Mouse (Mus musculus) heart, adult 11 months (tissue): ENCODE results near the gene S100a16.

ENCODE experiments used
- DNase-seq: peaks from one replicate; pipeline ENCODE4 v3.0.0; 2022

Gene S100a16

DNA sequence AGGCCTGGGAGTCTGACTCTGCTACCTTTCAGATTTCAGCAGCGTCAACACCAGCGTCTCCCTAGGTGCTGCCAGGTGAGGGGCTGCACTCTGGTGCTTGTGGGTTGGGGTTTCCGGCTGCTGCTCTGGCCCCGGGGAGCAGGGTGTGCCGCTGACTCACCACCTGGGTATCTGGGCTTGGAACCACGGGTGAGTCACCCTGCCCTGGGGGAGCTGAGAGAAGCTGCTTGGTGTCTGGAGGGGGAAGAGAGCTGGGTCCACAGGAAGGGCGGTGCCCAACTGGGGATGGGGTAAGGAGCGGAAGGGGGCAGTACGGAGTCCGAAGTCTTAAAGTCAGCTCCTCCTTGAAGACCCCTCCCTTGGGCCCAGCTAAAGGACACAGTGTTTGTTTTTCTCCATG lies 49.9 kb downstream of the S100a16 start:
- peak; percentile 99 for DNase-seq

DNA sequence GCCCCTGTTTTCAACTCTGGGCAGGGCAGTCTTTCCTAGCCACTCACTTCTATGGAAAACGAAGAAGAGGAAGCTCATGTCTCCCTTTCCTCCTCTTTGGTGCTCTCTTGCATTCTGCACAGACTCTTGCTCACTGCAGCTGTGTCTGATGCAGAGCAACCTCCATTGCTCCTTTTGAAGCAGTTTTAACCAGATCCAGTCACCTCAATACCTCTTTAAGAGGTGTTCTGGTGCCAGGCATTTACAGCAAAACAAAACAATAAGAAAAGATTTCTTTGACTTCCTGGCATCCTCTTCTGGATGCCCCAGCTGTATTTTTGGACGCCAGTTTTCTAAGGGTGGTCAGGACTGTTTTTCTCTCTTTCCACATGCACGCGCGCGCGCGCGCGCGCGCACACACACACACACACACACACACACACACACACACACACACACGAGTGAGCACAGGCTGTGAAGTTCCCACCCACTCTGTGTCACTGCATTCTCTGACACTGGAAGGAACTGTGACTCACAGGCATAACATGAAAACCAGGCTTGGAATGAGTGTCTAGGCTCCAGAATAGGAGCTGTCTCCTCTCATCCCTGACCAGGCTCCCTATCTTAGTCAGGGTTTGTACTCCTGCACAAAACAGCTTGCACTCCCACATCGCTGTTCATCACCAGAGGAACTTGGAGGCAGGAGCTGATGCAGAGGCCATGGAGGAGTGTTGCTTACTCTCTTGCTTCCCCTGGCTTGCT lies 50.5 kb downstream of the S100a16 start:
- DNase-seq, result peak; percentile 95

DNA sequence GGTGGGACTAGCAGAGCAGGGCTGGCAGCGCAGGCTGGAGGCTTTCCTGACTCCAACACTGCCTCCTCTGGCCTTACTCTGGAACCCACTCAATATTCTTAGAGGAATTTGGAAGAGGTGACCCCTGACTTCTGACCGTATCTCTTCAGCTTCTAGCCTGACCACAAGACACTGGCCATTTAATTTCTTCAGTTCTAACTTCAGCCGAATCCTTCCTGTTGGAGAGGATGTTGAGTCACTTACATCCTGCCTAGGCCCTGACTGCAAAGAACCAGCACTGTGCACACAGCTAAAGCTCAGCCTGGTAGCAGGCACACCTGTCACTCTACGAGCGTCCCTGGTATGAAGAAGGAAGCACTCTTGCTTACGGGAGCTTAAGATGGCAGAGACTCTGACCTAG lies 52.3 kb downstream of the S100a16 start:
- no peak for DNase-seq

GRCm38 (mm10) chr3:90589947-90590346 lies 52.9 kb downstream of the S100a16 start, which contains the start of gene S100a2:
TSS of gene S100a2 (plus strand) at chr3:90590247.
- DNase-seq, result no peak
